Mouse (Mus musculus) megakaryocyte, embryonic 14.5 days (primary cell): ENCODE measurements at regions not wholly inside any gene's neighbourhood (a gene's known extent, or its start where the extent isn't known, plus 50 kb on each side); places are given as distances from the start of the nearest gene placed in this dataset.

Source experiments
- FLI1 ChIP-seq: IDR thresholded peaks from 2 replicates; pipeline ENCODE4 v1.6.1; 2012; ENCODE audit warnings: low read length, inconsistent platforms, mixed read lengths
- GATA1 ChIP-seq: IDR thresholded peaks from 3 replicates; pipeline ENCODE4 v1.6.1; 2012; ENCODE audit warnings: mixed read lengths, low read length, inconsistent platforms, borderline replicate concordance

DNA sequence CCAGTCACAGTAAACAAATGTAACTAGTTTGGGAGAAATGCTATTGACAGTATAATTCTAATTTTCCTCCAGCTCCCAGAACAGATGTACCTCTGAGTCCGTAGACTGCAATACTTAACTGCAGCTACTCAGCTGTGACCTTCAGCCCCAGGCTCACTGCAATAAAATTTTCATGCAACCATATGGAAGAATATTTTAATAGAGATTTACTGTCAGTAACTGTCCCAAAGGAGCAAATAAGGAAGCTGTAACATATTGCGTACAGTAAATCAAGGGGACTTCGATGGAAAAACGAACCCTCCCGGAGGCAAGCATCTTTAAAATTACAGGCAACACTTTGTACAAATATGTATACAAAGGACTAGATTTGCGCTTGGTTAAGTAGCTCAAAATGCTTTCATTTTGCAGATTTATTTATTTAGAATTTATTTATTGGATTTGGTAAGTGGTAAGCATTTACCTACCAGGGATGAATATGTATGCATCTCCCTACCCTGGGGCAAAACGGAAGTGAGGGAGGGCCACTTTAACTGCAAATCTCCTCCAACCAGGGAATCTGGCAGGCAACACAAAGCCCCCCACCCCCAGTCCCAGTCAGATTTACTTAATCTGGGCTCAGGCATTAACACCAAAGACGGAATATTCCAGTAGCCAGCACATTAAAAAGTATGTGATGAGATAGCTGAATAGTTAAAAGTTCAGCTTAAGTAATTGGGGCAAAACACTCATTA lies 141.7 kb downstream of the Etaa1 start:
- TF ChIP-seq FLI1, result no peak
- no peak for TF ChIP-seq GATA1
